Mouse (Mus musculus) intestine, embryonic 14.5 days (tissue): ENCODE data around the gene Mettl23. TPM values are rescaled to one million over a fixed set of nuclear protein-coding genes. Genes with fewer than 3 reads are reported as not detected.

ENCODE experiments used
- ATAC-seq: fragments of 200-750 bp; cut with Nextera tagmentation; replicated peaks from 2 replicates; pipeline ENCODE4 v1.8.0; 2017; ENCODE audit warnings: low read depth, moderate number of reproducible peaks, moderate TSS enrichment, moderate library complexity; ENCODE audit not compliant: low FRiP score, low TSS enrichment
- DNase-seq: peaks from one replicate; pipeline ENCODE4 v3.0.0-alpha.2; 2018; ENCODE audit warnings: low spot score
- H3K27ac ChIP-seq: fragments of 300-500 bp; sonication (generic); 2 replicates; pipeline ENCODE4 v1.5.1; 2014; ENCODE audit warnings: low read depth, mild to moderate bottlenecking, control low read depth
- H3K27me3 ChIP-seq: fragments of 300-500 bp; sonication (generic); replicated peaks from 2 replicates; pipeline ENCODE4 v1.6.1; 2014; ENCODE audit warnings: low read length, control low read depth; ENCODE audit not compliant: control insufficient read depth, insufficient read depth
- H3K36me3 ChIP-seq: fragments of 300-500 bp; sonication (generic); 2 replicates; pipeline ENCODE4 v1.6.1; 2014; ENCODE audit warnings: low read length, control low read depth; ENCODE audit not compliant: control insufficient read depth, insufficient read depth
- H3K4me1 ChIP-seq: fragments of 300-500 bp; sonication (generic); replicated peaks from 2 replicates; pipeline ENCODE4 v1.6.1; 2014; ENCODE audit warnings: low read length, control low read depth, mixed read lengths; ENCODE audit not compliant: control insufficient read depth, insufficient read depth
- H3K4me2 ChIP-seq: fragments of 300-500 bp; sonication (generic); 2 replicates; pipeline ENCODE4 v1.6.1; 2014; ENCODE audit warnings: low read length
- H3K4me3 ChIP-seq: fragments of 300-500 bp; sonication (generic); 2 replicates; pipeline ENCODE4 v1.5.1; 2014; ENCODE audit warnings: low read depth, low read length, control low read depth, mixed read lengths
- H3K9ac ChIP-seq: fragments of 300-500 bp; sonication (generic); 2 replicates; pipeline ENCODE4 v1.6.1; 2014; ENCODE audit warnings: mild to moderate bottlenecking, low read length
- H3K9me3 ChIP-seq: fragments of 300-500 bp; sonication (generic); 2 replicates; pipeline ENCODE4 v1.6.1; 2016; ENCODE audit warnings: low read length, control low read depth; ENCODE audit not compliant: control insufficient read depth
- WGBS: fragments of 180-500 bp; shearing (Covaris S2); extraction: QIAGEN DNeasy Blood & Tissue Kit; methylation state at CpG from one replicate; pipeline ENCODE4 v1.1.7; 2014; 5-methylcytosine and 5-hydroxymethylcytosine counted together
- polyA plus RNA-seq: library from polyadenylated mRNA; unstranded; fragments of >200 nt; fragmentation: Nextera tagmentation; extraction: Ambion mirVana; gene quantifications from 2 replicates; pipeline ENCODE4 v1.2.1, GENCODE M21; 2014

Mettl23 gene
- 70.3 and 81.4 TPM in 2 replicates for polyA plus RNA-seq

GRCm38 (mm10) chr11:116843261-116844233, at the start of gene Mettl23, which contains the start of gene Jmjd6:
Gene Mettl23 (plus strand): TSS chr11:116843278.
Gene Jmjd6 (minus strand): TSS chr11:116843449.
- DNase-seq (peak; percentile 95), ATAC-seq (peak; percentile 91)
- under 1% methylated on average over 72 of the region's 72 CpGs for WGBS
- Histone ChIP-seq H3K4me3 (peak within 1 kb of the TSS; percentile 95), H3K4me1 (peaks cover 19% of the 10 kb centered on the region), H3K27me3 (no peaks in the 10 kb centered on the region), H3K4me2 (peak within 1 kb of the TSS; percentile 91), H3K36me3 (peaks cover 41% of the 10 kb centered on the region), H3K27ac (peak within 1 kb of the TSS; percentile 95), H3K9me3 (no peaks in the 10 kb centered on the region), H3K9ac (peak within 1 kb of the TSS; percentile 81)

- 85% methylated on average over 5 of the region's 5 CpGs for WGBS
- Histone ChIP-seq H3K9ac (no peak overlapping the region), H3K4me1 (no peaks in the 10 kb centered on the region), H3K9me3 (no peaks in the 10 kb centered on the region), H3K4me3 (no peak overlapping the region), H3K27me3 (no peaks in the 10 kb centered on the region), H3K4me2 (no peak overlapping the region), H3K36me3 (no peaks in the 10 kb centered on the region), H3K27ac (no peak overlapping the region)
- no peak for ATAC-seq
- no peak for DNase-seq
These were observed 43.7 kb upstream of the Mettl23 start for GRCm38 (mm10) chr11:116799364-116799763.

GRCm38 (mm10) chr11:116801106-116801505, 42.0 kb upstream of the Mettl23 start:
- no peak for ATAC-seq
- Histone ChIP-seq H3K27me3 (no peaks in the 10 kb centered on the region), H3K9ac (no peak overlapping the region), H3K4me3 (no peak overlapping the region), H3K4me1 (no peaks in the 10 kb centered on the region), H3K27ac (no peak overlapping the region), H3K36me3 (no peaks in the 10 kb centered on the region), H3K9me3 (no peaks in the 10 kb centered on the region), H3K4me2 (no peak overlapping the region)
- DNase-seq: no peak
- 65% methylated on average over 5 of the region's 5 CpGs for WGBS

- WGBS: 76% methylated on average over 5 of the region's 5 CpGs
- no peak overlapping the region for H3K4me2 ChIP-seq
These were observed 40.4 kb upstream of the Mettl23 start for GRCm38 (mm10) chr11:116802709-116803108.

GRCm38 (mm10) chr11:116806136-116807071, 36.7 kb upstream of the Mettl23 start:
- peaks cover 13% of the 10 kb centered on the region for H3K4me1 ChIP-seq
- no peak overlapping the region for H3K4me3 ChIP-seq
- no peak overlapping the region for H3K4me2 ChIP-seq
- no peaks in the 10 kb centered on the region for H3K27me3 ChIP-seq
- DNase-seq (no peak), ATAC-seq (no peak)
- no peaks in the 10 kb centered on the region for H3K9me3 ChIP-seq
- no peak overlapping the region; the same call in 1 of the 2 replicates for H3K27ac ChIP-seq
- H3K36me3 ChIP-seq: 0 out of 2 replicates have a peak, but pooled peaks cover 5% of the 10 kb centered on the region
- H3K9ac ChIP-seq: no peak overlapping the region
- 75% methylated on average over 15 of the region's 15 CpGs for WGBS

More at GRCm38 (mm10) chr11:116802709-116803108, 40.4 kb upstream of the Mettl23 start:
- no peaks in the 10 kb centered on the region for H3K36me3 ChIP-seq
- H3K4me3 ChIP-seq: no peak overlapping the region
- H3K27ac ChIP-seq: no peak overlapping the region
- H3K9me3 ChIP-seq: no peaks in the 10 kb centered on the region
- no peak overlapping the region for H3K9ac ChIP-seq
- H3K4me1 ChIP-seq: peaks cover 2% of the 10 kb centered on the region; the same call in 1 of the 2 replicates
- no peak for ATAC-seq
- no peaks in the 10 kb centered on the region for H3K27me3 ChIP-seq
- no peak for DNase-seq

- Histone ChIP-seq H3K9ac (no peak overlapping the region), H3K4me3 (no peak overlapping the region), H3K36me3 (0 out of 2 replicates have a peak, but pooled peaks cover 5% of the 10 kb centered on the region), H3K27ac (no peak overlapping the region; the same call in 1 of the 2 replicates), H3K9me3 (no peaks in the 10 kb centered on the region), H3K4me2 (no peak overlapping the region), H3K27me3 (no peaks in the 10 kb centered on the region), H3K4me1 (peaks cover 19% of the 10 kb centered on the region)
- WGBS: 60% methylated on average over 7 of the region's 7 CpGs
- DNase-seq: no peak
- ATAC-seq: no peak
These were observed 36.0 kb upstream of the Mettl23 start for GRCm38 (mm10) chr11:116807116-116807515.

GRCm38 (mm10) chr11:116807526-116807925, 35.6 kb upstream of the Mettl23 start:
- ATAC-seq (no peak), DNase-seq (no peak)
- 85% methylated on average over 3 of the region's 3 CpGs for WGBS

More at GRCm38 (mm10) chr11:116807526-116807925, 35.6 kb upstream of the Mettl23 start:
- Histone ChIP-seq H3K27ac (peak overlapping the region; percentile 59), H3K27me3 (no peaks in the 10 kb centered on the region), H3K4me1 (peaks cover 23% of the 10 kb centered on the region), H3K9ac (no peak overlapping the region), H3K4me2 (no peak overlapping the region), H3K36me3 (0 out of 2 replicates have a peak, but pooled peaks cover 5% of the 10 kb centered on the region), H3K4me3 (no peak overlapping the region), H3K9me3 (no peaks in the 10 kb centered on the region)
